Mouse (Mus musculus): ENCODE measurements around the gene Adam6a.
"Not testable (repeated sequence)": the region's sequence is repeated elsewhere in the genome, so short reads cannot be mapped to it uniquely, and the experiment has no call there.

Gene Adam6a

DNA sequence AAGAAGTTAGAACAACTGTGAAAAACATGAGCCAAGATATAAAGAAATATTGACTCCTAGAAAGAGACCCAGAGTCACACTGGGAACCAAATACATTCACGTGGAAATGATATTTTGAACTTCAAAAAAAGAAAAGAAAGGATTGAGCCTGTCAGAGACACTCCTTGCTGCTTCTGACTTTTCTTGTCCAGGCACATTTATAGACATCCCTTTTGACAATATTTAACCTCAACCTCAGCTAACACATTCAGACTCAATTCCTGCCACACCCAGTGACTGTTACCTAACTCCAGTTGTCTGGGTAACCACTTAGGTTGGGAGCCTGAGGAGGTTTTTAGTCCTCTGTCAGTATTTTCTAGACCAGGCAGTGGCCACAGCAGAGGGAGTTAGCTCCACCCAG is at the start of gene Adam6a:
TSS of gene Adam6a (plus strand) at position 301 of the 400 bp plus-strand sequence.
- DNase-seq = not testable (repeated sequence)

DNA sequence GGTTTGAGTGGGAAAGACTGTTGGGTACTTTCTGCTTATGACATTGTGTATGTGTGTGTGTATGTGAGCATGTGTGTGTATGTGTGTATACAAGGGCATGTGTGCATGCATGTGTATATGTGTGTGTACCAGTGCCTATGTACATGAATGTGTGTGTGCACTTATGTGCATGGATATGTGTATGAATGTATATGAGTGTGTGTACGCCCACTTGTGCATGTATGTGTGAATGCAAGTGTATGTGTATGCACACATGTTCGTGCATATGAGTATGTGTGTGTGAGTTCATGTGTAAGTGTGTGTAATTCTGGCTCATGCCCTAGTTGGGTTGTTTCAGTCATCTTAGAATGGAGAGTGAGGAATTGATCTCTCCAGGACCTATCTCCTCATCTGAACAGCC is 17.8 kb upstream of the Adam6a start:
- DNase-seq = no peak

DNA sequence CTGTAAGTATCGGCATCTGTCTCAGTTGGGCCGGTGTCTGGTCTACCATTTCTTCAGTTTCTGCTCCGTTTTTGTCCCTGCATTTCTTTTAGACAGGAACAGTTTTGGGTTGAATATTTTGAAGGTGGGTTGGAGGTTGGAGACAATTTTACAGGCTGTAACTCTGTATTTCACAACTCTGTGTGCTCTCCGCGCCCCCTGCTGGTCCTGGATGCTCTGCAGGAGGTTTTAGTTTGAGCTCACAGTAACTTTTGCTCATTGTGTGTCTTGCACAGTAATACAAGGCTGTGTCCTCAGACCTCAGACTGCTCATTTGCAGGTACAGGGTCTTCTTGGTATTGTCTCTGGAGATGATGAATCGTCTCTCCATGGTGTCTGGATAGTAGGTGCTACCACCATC is 34.5 kb downstream of the Adam6a start:
- DNase-seq = no peak

DNA sequence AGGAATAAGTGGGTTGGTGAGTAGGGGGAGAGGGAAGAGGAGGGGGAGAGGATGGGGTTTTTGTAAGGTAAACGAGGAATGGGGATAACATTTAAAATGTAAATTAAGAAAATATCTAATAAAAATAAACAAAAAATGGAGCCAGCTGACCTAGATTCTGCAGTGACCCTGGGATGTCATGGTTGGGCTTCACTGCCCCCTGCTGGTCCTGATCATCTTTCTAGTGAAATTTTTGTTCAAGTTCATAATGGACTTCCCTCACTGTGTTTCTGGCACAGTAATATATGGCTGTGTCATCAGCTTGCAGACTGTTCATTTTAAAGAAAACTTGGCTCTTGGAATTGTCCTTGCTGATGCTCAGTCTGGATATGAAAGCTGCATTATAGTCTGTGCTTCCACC is 44.3 kb downstream of the Adam6a start:
- DNase-seq = no peak
